Mouse (Mus musculus) embryo, embryonic 10 days (tissue): ENCODE measurements around the gene Mrtfa.
A peak's percentile ranks its signal among the peaks of the same experiment; 100 is the strongest.

Experiments used
- DNase-seq: peaks from one replicate; pipeline ENCODE4 v3.0.0-alpha.2; 2015; ENCODE audit warnings: low spot score

Mrtfa gene

GRCm38 (mm10) chr15:81156453-81156852, 34.1 kb downstream of the Mrtfa start:
- no peak for DNase-seq

GRCm38 (mm10) chr15:81155845-81156244, 34.7 kb downstream of the Mrtfa start:
- DNase-seq = no peak

GRCm38 (mm10) chr15:81154846-81155624, 35.5 kb downstream of the Mrtfa start:
- DNase-seq = no peak

GRCm38 (mm10) chr15:81141956-81142576, 48.5 kb downstream of the Mrtfa start:
- no peak for DNase-seq

- no peak for DNase-seq
These were observed 50.6 kb downstream of the Mrtfa start for GRCm38 (mm10) chr15:81140004-81140403.

- no peak for DNase-seq
These were observed 53.3 kb downstream of the Mrtfa start for GRCm38 (mm10) chr15:81137298-81137697.

GRCm38 (mm10) chr15:81133781-81134180, 56.8 kb downstream of the Mrtfa start:
- no peak for DNase-seq

GRCm38 (mm10) chr15:81131152-81131551, 59.4 kb downstream of the Mrtfa start:
- no peak for DNase-seq

GRCm38 (mm10) chr15:81129970-81130369, 60.6 kb downstream of the Mrtfa start:
- DNase-seq = no peak

- no peak for DNase-seq
These were observed 62.3 kb downstream of the Mrtfa start for GRCm38 (mm10) chr15:81128155-81128838.

GRCm38 (mm10) chr15:81124282-81124681, 66.3 kb downstream of the Mrtfa start:
- DNase-seq = no peak

- DNase-seq = no peak
These were observed 67.4 kb downstream of the Mrtfa start for GRCm38 (mm10) chr15:81123122-81123521.

GRCm38 (mm10) chr15:81122535-81122934, 68.0 kb downstream of the Mrtfa start:
- no peak for DNase-seq

- DNase-seq = no peak
These were observed 68.5 kb downstream of the Mrtfa start for GRCm38 (mm10) chr15:81122078-81122477.

- no peak for DNase-seq
These were observed 69.6 kb downstream of the Mrtfa start for GRCm38 (mm10) chr15:81120946-81121345.

GRCm38 (mm10) chr15:81120140-81120539, 70.4 kb downstream of the Mrtfa start:
- DNase-seq = no peak

GRCm38 (mm10) chr15:81118226-81118625, 72.3 kb downstream of the Mrtfa start:
- DNase-seq = no peak

GRCm38 (mm10) chr15:81112589-81112988, 78.0 kb downstream of the Mrtfa start:
- DNase-seq = peak; percentile 19

GRCm38 (mm10) chr15:81110315-81110714, 80.2 kb downstream of the Mrtfa start:
- DNase-seq = no peak

GRCm38 (mm10) chr15:81105962-81106361, 84.6 kb downstream of the Mrtfa start:
- DNase-seq = peak; percentile 38

GRCm38 (mm10) chr15:81104585-81105259, 85.8 kb downstream of the Mrtfa start:
- DNase-seq = peak; percentile 25

- no peak for DNase-seq
These were observed 87.1 kb downstream of the Mrtfa start for GRCm38 (mm10) chr15:81103500-81103899.
